Mouse (Mus musculus): Measurements from ENCODE around the gene Cmip.

Cmip gene

DNA sequence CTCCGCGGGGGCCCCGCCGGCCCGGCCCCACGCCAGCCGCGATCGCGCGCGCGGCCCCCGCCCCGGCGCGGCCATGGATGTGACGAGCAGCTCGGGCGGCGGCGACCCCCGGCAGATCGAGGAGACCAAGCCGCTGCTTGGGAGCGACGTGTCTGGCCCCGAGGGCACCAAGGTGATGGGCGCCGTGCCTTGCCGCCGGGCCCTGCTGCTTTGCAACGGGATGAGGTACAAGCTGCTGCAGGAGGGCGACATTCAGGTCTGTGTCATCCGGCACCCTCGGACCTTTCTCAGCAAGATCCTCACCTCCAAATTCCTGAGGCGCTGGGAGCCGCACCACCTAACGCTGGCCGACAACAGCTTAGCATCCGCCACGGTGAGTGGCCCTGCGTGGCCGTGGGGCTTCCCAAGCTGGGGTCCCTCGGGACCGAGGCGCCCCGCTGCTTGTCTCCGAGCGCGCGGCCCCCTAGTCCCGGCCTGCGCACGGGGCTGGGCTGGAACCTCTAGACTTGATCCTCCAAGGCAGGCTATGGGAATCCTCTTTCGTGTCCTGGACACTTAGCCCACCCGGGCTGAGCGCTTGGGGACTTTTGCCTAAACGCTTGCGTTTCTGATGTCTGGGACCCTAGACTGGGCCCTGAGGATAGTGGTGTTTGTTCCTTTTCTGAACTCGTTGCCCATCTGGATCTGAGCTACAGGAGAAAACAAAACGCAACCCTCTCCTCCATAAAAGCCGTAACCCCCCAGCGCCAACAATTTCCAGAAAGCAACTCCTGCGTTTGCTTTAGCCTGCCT is at the start of gene Cmip:
Gene Cmip, plus strand, starts transcription at position 36 of the 792 bp plus-strand sequence.
- DNase-seq = peak; percentile 62

DNA sequence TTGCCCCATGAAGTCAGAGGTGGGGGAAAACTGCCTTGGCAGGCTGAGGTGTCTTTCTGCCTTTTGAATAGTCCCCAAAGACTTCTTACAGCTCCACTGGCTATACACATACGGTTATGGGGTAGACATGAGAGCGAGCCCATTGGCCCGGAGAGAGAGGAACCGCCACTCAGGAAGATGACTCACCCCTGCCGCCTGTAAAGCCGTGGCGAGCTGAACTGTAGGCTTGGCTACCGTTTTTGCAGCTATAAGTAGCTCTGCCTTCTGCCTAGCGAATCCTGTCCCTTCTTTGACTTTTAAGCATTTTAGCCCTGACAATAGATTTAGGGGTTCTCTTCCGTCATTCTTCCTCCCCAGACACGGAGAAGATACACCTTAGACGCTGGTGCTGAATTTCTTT is 47.7 kb upstream of the Cmip start:
- no peak for DNase-seq

DNA sequence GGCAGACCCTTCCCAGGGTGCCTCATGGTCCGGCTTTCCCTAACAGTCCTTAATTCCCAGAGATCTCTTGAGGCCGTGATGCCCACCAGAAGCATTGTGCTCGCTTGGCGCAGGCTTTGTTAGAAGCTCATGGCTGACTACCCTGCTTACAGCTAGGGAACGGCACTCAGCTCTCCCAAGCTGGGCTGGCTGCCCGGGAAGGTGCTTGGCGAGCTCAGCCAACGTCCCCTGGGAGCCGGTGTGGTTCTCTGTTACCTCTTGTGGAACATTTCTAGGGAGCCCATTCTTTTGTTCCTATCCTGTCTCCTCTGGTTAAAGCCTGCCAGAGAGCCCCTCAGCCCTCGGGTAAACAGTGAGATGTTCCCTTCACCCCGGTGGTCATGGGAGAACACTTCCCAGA is 44.8 kb upstream of the Cmip start:
- no peak for DNase-seq

DNA sequence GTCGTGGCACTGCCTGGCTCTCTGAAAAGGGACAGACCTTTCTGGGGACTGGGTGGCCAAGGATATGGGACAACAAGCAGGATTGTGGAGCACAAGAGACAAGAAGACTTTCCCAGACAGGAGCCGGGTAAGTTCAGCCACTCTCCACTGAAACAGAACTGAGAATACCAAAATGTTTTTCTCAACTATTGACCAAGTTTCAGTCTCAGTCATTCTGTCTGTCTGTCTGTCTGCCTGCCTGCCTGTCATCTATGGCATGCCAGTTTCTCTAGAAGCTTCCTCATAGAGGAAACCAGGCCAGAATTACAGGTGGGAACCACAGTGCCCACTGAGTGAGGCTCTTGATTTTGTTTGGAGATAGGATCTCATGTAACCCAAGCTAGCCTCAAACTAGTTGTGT is 39.1 kb upstream of the Cmip start:
- no peak for DNase-seq

DNA sequence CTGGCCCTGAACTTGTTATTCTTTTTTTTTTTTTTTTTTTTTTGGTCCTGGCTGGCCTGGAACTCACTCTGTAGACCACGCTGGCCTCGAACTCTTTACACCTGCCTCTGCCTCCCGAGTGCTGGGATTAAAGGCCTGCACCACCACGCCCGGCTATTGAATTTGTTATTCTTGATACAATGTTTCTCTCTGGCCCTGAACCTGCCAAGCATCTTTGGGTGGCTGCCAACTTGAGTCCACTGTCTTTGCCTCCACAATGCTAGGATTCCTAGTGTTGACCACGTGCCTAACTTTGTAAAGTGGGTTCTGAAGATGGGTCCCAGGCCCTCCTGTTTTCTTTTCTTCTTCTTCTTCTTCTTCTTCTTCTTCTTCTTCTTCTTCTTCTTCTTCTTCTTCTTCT is 34.5 kb upstream of the Cmip start:
- no peak for DNase-seq

DNA sequence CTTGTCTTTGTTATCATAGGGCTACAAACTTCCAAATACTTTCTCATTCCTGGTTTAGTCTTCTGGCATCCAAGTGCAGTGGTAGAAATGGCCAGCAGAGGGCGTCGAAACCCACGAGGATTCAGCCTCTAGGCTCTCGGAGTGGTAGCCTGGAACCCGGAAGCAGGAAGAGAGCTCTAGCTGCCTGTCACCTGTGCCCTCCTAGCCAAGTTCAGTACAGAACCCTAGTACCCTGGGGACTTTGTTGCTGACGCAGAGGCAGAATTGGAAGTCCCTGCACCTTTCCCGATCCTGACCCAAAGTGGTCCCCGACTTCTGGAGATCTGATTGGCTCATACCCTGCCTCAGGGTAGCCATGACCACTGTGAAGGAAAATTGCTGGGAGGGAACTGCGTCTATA is 32.2 kb upstream of the Cmip start:
- DNase-seq = peak; percentile 89

- DNase-seq = no peak
Observed at GRCm38 (mm10) chr8:117226306-117226705, 30.6 kb upstream of the Cmip start.

- DNase-seq = no peak
Observed at GRCm38 (mm10) chr8:117227339-117227738, 29.5 kb upstream of the Cmip start.

- no peak for DNase-seq
Observed at GRCm38 (mm10) chr8:117233199-117233598, 23.7 kb upstream of the Cmip start.

- no peak for DNase-seq
Observed at GRCm38 (mm10) chr8:117236531-117236930, 20.3 kb upstream of the Cmip start.

DNA sequence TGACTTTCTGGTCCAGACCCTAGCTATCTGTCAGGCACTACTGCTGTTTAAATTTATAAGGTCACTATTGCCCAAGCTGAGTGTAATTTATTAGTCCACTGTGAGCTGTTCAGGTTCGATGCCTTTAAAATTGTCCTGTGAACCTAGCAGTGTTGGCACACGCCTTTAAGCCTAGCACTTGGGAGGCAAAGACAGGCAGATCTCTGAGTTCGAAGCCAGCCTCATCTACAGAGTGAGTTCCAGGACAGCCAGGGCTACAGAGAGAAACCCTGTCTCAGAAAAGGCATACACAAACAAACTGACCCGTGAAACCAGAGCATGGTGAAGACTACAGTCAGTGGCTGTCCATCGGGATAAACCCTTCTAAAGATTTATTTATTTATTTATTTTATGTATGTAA is 16.5 kb upstream of the Cmip start:
- no peak for DNase-seq

DNA sequence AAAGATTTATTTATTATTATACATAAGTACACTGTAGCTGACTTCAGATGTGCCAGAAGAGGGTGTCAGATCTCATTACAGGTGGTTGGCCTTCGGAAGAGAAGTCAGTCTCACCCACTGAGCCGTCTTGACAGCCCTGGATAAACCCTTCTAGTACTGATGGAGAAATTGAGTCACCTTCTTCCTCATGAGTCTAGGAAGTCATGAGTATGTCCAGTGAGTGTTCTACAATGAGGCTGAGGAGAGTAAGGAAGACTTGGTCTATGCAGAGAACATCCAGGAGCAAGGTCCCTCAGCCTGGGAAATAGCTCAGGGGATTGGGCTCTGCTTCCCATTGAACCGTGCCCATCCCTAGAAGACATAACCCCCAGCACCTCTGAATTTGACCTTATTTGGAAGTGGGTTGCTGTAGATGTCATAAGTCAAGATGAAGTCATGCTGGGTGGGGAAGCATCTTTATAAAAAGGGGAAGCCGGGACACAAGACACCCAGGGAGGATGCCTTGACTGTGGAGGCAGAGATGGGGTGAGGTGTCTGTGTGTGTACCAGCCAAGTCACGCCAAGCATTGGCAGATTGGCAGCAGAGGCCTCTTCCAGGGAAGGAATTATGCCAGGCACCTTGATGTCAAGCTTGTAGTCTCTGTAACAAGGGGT is 15.9 kb upstream of the Cmip start:
- no peak for DNase-seq

DNA sequence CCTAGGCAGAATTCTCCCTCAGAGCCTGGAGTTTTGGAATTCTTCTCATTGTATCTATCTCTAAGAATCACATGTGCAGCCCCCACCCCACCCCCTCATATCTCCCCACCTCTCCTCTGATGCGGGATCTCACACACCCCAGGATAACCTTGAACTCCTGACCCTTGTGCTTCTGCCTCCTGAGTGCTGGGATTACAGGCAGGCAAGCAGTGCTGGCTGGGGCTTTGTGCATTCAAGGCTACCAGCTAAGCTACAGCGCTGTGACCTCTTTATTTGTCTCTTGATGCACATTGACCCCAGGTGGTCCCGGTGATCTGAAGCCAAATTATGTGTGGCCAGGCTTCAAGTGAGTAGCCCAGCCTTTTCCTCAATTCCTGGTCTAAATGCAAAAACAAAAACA is 15.0 kb upstream of the Cmip start:
- DNase-seq = no peak

DNA sequence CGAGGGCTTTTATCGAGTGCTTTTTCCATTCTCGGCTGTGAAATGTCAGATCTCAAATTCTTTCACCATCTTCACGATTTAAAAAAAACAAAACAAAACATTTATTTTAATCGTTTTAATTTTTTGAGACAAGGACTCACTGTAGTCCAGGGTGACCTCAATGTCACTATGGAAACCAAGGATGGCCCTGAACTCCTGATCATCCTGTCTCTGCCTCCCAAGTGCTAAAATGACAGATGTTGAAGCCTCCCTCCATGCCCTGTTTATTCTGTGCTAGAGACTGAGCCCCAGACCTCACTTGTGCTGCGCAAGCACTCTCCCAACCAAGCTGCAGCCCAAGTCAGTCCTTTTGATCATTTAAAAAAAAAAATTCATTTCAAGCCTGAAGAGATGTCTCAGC is 14.6 kb upstream of the Cmip start:
- no peak for DNase-seq

- no peak for DNase-seq
Observed at GRCm38 (mm10) chr8:117244601-117245000, 12.3 kb upstream of the Cmip start.

GRCm38 (mm10) chr8:117248341-117248740 is 8.5 kb upstream of the Cmip start:
- DNase-seq = no peak

GRCm38 (mm10) chr8:117251086-117251681 is 5.7 kb upstream of the Cmip start:
- no peak for DNase-seq

DNA sequence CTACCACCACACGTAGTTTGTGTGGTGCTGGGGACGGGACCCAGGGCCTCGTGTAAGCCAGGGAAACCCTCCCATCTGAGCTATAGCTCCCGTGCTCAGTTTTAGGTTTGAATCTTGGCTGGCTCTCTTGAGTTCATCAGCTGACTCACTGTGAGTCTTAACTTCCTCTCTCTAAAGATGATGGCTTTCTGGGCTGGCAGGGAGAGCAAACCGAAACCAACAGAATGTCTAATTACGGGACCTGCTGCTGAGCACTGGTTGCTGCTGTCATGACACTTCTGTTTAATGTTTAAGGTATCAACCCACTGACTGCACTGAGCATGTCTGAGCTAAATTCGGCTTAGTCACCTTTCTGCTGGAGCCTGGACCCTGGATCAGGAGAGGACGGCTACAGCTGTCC is 4.2 kb upstream of the Cmip start:
- no peak for DNase-seq

DNA sequence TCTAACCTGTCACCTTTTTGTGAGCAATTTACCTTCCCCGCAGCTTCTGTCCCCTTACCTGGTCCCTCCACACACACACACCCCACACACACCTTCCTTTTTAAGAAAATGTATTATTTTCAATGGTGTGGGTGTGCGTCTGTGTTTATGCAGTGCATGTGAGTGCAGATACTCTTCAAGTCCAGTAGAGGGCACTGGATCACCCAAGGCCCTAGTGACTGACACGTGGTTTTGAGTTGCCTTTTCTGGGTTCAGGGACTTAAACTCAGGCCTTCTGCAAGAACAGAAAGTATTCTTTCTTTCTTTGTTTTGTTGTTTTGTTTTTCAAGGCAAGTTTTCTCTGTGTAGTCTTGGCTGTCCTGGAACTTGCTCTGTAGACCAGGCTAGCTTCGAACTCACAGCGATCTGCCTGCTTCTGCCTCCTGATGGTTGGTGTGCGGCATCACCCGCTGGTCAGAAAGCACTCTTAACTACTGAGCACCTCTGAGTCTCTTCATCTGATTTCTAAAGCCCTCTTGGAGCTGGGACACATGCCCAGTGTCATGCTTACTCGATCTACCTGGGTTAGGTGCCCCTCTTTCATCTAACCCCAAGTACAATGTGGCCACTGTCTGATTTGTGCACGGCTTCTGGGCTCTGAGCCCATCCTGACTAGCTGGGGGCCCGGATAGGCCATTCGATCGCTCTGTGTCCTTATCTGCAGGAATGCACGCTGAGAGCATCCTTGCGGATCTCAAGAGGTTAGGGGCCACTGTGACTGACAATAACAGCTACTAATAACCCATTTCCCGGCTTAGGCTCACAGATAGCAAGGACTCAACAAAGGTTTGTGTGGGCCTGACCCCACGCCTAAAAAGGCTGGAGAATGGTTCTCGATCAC is 3.2 kb upstream of the Cmip start:
- DNase-seq = no peak

DNA sequence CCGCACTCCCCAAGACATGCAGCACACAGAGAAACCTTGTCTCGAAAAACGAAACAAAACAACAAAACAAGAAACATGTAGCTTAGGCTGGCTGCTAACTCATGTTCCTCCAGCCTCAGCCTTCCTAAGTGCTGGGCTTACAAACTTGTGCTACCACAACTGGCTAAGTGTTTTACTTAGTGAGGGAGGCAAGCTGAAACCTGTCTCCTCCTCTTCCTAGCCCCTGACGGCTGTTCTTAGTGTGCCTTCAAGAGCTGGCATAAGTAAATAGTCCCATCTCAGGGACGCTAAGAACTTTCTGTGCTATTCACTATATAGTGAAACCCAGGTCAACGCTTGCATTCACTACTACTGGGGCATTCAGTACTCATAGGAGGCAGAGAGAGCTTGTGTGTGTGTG is 2.4 kb upstream of the Cmip start:
- no peak for DNase-seq

- DNase-seq = peak; percentile 96
Observed at GRCm38 (mm10) chr8:117256292-117256938, 449 bp upstream of the Cmip start.

DNA sequence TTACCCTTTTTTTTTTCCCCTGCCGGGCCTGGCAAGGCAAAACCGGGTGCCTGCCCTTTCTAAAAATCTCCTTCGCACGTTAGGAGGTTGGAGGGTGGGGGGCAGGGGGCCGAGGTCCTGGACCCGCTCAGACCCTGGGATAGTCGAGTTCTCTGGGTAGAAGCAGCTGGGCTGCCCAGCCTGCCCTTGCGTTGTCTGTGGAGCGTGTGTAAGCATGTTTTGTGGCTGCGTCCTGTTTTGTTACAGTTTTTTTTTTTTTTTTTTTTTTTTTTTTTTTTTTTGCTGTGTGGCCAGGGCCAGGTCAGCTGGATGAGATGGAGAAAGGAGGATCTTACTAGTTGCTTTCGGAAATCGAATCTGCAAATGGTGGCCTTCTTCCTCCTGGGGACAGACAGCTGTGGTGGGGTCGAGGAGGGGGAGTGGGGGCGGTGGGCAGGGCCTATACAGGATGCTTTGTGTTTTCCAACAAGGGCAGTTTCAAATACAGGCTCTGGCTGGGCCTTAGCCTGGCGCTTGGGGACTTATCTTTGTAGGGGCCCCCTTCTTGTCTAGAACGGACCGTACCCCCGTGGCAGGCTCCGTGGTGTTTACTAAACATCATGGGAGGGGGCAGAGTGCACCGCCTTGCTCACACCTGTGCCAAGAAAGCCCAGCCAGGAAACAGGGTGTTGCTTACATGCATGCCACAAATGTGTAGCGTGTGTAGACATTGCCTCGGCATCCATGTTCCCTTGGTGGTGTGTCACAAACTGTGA is 1.1 kb downstream of the Cmip start:
- no peak for DNase-seq
